Mouse (Mus musculus) left cerebral cortex, postnatal 4 days (tissue): ENCODE measurements around the gene Clip3. TPM values are rescaled to one million over a fixed set of nuclear protein-coding genes. Genes with fewer than 3 reads are reported as not detected.

ENCODE experiments used
- DNase-seq: peaks from one replicate; pipeline ENCODE4 v3.0.0-alpha.2; 2022
- intact Hi-C: fragments of 180-260 bp; cut with DNase I; formaldehyde crosslinking; loops from one replicate; pipeline ENCODE4 v1.15.1; 2025
- total RNA-seq, 2 experiments: library from RNA; stranded (reverse); gene quantifications; 2 replicates each; pipeline ENCODE4 v1.2.3; 2021

Clip3 gene
- total RNA-seq, 2 experiments from 2014 or later = 403 to 414 TPM

DNA sequence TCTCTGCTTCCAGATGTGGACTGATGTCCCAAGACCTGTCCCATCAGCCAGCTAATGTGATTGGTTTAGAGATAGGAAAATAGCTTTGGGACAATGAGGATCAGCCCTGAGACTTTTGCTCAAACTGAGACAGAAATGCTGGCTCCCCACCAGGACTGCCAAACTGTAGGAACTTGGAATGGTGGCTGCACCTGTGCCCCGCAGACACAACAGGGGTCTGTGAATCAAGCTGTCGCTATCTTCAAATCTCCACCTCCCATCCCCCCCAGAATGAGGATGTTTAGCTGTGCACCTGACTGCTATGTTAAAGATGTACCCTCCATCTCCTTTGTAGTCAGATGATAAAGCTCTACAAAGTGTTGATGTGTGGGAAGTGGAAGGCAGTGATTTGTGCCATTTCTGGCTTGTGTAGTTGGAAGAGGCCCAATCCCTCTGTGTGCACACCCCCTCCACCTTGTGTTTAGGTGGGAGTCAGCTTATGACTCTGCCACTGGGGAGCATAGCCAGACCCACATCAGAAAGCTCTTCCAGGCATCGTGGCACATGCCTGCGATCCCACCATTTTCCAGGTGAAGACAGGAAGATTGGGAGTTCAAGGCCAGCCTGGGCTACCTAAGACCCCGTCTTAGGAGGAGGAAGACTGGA, 32.9 kb downstream of the Clip3 start:
- no peak for DNase-seq
- intact Hi-C loops = no loop called here

GRCm38 (mm10) chr7:30325364-30325763, 33.8 kb downstream of the Clip3 start:
- DNase-seq = peak; percentile 49
- intact Hi-C loops = no loop called here

- intact Hi-C loops = no loop called here
- no peak for DNase-seq
These were observed 34.9 kb downstream of the Clip3 start for GRCm38 (mm10) chr7:30326427-30326826.

DNA sequence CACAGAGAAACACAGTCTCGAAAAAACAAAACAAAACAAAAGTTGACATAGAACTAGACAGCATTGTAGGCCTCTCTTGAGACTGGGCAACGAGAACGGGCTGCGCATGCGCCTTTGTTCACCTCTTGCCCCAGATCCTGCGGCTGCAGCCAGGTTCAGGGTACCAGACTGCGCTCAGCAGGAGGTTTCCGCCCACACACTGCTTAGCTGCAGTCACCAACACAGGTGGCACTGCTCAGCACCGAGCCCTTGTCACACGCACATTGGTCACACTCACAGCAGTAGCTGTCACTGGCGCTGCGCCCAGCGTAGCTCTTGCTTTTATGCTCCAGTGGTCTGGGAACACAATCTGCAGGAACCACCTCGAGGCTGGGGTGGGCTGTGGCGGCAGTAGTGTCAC, 35.6 kb downstream of the Clip3 start:
- intact Hi-C loops = no loop called here
- peak; percentile 91 for DNase-seq

DNA sequence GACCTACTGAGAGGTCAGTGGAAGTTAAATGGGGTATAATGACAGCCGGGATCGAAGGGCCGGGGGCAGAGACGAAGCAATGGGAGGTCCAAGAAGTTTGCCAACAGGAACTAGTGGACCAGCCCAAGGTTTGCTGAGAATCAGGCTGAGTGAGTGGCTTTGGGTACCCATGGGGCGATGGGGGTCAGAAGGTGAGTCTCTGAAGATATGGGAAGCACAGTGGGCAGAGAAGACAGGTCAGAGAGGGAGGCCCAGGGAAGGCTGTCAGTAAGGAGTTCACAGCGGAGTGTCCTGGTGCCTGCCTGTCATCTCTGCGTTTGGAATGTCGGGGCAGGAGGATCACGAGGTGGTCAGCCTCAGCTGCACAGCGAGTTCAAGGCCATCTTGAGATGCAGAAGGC, 36.9 kb downstream of the Clip3 start:
- intact Hi-C loops = no loop called here
- no peak for DNase-seq

DNA sequence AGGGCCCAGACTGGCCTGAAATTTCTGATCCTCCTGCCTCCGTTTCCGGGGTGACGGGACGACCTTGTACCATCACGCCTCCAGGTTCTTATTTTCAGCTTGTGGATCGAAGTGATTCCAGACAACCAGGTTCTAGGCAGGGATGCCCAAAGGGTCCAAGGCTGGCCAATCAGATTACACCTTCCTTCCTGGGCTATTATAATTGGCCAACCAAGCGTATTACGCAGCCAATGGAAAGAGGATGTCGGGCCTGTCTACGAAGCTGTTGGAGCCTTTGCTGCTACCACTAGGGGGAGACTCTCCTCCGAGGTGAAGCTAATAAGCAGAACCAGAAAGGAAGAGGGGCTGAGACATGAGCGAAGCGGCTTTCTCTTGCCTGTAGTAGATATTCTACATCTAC, 40.4 kb downstream of the Clip3 start:
- DNase-seq = peak; percentile 91
- intact Hi-C loops = loop anchor here (10.0 kb wide), 1 partner anchor 163 kb away; the partner anchor contains the start of gene Prodh2

DNA sequence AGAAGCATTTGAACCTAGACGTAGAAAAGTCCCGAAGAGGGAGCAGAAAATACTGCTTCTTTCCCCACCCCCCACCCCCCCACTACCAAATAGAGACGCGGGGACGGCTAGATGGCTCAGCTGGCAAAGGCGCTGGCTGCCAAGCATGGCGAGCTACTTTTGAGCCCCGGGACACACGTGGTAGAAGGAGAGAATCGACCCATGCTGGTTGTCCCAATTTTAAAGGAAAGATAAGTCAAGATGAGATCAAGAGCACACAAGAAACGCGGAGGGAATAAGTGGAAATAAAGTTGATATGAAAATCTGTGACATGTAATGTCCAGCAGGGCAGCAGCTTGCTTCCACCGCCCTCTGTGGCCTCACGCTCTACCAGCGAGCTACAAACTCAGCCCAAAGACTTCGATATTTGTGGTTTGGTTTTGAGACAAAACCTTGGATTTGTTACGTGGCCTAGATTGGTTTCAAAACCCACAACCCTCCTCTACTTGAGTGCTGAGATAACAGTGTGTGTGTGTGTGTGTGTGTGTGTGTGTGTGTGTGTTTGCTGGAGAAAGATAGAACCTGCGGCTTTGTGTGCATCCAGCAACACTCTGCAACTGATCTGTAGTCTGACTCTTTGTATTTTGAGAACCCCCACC, 41.2 kb downstream of the Clip3 start:
- no peak for DNase-seq
- intact Hi-C loops = loop anchor here (10.0 kb wide), 1 partner anchor 162 kb away; the partner anchor contains the start of gene Prodh2

DNA sequence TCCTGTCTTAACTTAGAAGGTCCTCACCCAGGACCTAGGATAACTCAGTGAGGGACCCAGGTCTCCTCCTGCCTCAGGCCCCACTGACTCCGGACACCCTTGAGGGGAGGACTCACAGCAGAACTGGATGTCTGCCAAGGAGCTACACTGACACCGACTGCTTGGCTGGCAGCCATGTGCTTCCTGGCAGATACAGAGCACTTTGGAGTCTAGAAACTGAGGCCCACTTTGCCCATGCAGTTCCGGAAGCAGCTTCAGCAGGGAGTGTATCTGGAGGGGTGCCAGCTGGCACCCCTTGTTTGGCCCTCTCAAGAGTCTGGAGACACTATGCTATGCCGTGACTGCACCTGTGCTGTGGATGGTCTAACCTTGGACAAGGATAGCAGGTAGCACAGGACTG, 41.9 kb downstream of the Clip3 start:
- peak; percentile 95 for DNase-seq
- intact Hi-C loops = loop anchor here (10.0 kb wide), 1 partner anchor 161 kb away; the partner anchor contains the start of gene Prodh2

DNA sequence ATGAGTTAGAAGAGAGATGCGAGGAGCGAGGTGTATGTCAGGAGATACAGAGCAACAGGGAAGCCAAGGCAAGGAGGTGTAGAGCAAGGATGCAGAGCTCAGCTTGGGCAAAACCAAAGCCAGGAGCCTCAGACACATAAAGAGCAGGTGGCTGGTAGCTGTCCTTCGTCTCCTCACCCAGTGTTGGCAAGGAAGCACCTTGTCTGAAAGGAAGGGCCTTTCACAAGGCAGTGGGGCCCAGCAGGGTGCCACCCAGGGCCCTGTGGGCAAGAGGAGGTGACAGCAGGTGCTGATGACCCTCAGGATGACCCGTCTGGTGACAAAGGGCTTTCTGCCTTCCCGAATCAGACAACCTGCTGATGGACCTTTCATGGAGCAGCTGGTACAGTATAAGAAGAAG, 43.0 kb downstream of the Clip3 start:
- intact Hi-C loops = loop anchor here (10.0 kb wide), 1 partner anchor 160 kb away; the partner anchor contains the start of gene Prodh2

DNA sequence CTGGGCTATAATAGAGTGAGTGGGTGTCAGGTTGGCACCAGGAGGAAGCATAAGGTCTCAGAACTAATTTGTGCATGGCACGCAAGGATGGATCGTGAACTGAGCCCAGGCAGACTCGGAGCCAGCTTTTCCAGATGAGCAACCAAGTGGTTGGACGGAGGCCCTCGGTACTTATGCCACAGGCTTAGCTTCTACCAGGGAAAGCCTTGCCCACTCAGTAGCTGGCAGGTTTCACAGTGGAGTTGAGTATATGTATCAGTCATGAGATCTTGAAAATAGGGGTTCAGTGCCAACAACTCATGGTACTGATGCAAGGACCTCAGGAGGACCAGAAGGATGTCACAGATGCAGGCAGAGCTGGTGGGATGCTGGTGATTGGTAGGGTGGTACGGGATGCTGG, 44.2 kb downstream of the Clip3 start:
- peak; percentile 83 for DNase-seq
- intact Hi-C loops = loop anchor here (5.0 to 10.0 kb wide), 2 partner anchors 97 to 159 kb away; partner anchors contain the start of gene Prodh2

More for the DNA sequence above, 43.0 kb downstream of the Clip3 start:
- DNase-seq = peak; percentile 59

DNA sequence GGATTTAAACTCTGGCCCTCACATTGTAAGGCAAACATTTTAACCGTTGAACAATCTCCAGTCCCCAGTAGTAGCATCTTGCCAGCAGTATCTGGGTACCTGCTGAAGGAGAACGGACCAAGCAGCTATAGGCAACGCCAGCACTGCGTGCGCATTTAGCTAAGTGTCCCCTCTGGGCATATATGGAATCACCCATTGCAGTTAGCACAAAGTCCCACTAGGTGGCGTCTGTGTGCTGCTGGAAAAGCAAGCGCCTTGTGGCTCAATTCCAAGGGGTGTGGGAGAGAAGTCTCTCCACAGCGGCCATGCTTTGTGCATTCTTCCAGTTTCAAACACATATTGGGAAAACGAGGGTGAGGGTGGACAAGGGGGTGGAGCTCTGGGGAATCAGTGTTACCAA, 44.9 kb downstream of the Clip3 start:
- intact Hi-C loops = loop anchor here (5.0 to 10.0 kb wide), 2 partner anchors 96 to 158 kb away; partner anchors contain the start of gene Prodh2
- peak; percentile 96 for DNase-seq

DNA sequence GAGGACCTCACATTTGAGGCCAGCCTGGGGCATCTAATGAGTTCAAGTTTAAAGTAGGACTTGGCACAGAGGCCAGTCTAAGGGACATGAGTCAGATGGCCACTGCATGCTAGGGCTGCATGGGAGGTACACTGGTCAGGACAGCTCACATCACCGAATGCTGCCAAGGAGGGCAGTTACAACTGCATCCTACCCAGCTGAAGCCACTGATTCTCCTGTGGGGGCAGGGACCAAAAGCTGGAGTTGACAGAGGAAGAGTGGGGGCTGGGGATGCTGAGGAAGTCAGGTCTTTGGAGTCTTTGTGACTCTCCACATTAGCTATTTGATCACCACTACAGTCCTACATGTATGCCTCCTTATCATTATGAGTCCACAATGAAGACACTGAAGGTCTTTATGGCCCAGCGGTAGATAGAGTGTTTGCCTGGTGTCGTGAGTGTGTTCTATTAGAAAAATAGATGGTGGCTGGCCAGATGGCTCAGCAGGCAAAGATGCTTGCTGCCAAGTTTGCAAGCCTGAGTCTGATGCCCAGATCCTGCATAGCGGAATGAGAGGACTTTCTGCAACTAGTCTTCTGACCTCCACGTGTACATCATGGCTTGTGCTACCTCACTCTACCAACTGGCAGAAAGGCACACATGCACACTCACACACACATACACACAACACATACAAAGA, 48.0 kb downstream of the Clip3 start:
- DNase-seq = peak; percentile 81
- intact Hi-C loops = loop anchor here (5.0 to 10.0 kb wide), 2 partner anchors 93 to 155 kb away; partner anchors contain the start of gene Prodh2

- intact Hi-C loops = no loop called here
- DNase-seq = no peak
These were observed 55.3 kb downstream of the Clip3 start for GRCm38 (mm10) chr7:30346635-30347379.

DNA sequence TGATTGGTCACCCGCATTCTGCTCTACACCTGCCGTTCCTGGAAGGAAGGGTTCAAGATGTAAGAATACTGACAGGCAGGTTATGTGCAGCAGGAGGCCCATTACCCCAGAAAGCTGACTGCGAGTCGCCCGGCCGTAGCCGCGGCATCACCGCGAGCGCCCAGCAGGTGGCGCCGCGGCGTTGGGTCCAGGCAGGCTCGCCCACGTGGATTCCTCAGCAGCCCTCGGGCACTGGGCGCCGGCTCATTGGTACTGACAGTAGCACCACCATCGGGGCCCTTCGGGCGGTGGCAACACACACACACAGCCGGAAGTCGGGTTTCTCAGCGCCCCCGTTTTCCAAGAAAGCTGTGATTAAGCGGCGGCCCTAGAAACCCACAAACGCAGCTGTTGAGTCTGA, 56.3 kb downstream of the Clip3 start:
- intact Hi-C loops = no loop called here
- DNase-seq = peak; percentile 84

DNA sequence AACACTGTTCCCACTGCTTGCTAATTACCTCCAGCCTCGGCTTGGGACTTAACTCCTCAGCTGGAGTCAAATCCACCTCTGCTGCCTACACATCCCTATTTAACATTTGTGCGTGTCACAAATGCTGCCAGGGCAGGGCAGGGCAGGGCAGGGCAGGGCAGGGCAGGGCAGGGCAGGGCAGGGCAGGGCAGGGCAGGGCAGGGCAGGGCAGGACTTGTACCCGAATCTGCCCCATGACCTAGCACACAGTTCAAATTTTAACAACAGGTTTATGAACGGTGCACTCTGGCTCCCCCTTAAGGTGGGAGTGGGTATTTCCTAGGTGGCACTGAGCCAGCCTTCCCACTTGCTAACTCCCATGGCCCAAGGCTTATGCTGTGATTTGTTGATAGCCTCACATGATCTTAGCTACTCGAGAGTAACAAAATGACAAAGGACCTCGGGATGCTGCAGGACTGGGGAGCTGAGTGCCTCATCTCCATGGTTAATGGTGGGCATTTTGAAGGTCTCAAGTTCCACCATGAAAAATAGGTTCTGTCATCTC, 61.8 kb downstream of the Clip3 start:
- DNase-seq = peak; percentile 73
- intact Hi-C loops = no loop called here

DNA sequence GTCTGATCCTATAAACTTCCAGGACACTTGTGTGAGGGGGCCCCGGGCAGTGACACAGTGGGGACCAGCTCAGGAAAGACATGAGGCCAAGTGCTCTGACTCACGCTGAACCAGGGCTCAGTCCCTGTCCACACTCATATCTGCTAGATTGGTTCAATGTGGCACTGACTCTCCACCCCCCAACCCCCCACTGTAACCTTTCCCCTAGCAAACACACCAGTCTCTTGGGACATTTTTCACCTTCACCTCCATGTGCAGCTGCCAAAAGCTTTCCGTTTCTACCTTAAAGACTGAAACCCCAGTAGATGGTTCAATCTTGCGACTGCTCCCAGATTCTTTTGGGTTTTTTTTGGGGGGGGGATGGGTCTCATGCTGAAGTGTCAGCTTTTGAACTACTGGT, 62.5 kb downstream of the Clip3 start:
- DNase-seq = no peak
- intact Hi-C loops = no loop called here
